Mouse (Mus musculus) cerebellum, postnatal 4 days (tissue): Measurements from ENCODE around the gene Prr14l.
"Not testable (repeated sequence)": the region's sequence is repeated elsewhere in the genome, so short reads cannot be mapped to it uniquely, and the experiment has no call there.

Source experiments
- DNase-seq, 2 experiments: peaks; one replicate each; pipeline ENCODE4 v3.0.0; 2022; ENCODE audit warnings: low spot score in 2 of 2, mixed read lengths in 1 of 2

Gene Prr14l

DNA sequence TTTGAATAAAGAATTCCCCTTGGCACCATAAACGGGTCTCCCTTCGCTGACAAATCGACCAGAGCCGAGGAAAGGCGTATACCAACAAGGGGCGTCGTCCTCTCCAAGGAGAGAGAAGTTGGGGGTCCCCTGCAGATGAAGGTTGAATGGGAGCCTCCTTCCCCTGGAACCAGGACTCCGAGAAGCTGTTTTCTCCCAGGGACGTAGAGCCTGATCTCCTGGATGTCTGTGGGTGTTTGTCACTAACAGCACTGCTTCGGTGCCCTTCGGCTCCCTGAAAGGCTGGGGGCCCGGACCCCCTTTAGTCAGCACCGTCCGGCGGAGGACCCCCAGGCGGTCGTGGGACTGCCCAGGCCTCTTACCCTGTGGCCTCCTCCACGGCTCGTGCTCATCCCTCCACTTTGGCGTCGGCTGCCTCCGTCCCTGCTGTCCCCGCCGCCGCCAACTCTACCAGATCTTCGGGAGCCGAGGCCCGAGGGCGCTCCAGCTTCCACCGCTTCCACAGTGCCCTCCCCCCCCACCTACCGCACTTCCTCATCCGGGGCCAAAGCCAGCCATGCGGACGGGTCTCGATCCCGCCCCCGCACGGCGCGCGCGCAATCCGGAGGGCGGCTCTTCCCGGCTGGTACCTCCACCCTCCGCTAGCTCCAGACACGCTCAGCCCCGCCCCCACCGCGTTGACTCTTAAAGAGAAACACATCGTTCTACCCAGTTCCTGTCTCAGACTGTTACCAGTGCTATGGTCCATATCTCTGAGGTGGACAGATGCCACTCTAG lies at the start of gene Prr14l:
Gene Prr14l, minus strand, starts transcription at position 526 of the 777 bp plus-strand sequence.
- peak; percentile 99 to 100 for DNase-seq

DNA sequence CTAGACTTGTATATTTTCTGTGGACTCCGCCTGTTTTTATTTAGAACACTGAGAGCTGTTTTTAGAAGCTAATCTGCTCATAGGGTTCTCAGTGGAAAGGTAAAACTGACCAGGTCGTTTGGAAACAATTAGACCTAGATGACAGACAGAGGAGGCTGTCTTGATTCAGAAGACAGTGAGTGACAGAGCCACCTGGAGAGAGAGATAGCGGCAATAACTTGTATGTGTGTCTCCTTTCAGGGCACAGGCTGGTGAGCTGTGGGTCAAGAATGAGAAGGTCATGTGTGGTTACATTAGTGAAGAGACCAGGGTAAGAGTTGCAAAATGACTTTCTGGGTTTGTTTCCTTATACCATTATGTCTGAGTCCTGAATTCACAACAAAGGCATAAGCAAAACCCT lies 32.7 kb upstream of the Prr14l start:
- no peak for DNase-seq

DNA sequence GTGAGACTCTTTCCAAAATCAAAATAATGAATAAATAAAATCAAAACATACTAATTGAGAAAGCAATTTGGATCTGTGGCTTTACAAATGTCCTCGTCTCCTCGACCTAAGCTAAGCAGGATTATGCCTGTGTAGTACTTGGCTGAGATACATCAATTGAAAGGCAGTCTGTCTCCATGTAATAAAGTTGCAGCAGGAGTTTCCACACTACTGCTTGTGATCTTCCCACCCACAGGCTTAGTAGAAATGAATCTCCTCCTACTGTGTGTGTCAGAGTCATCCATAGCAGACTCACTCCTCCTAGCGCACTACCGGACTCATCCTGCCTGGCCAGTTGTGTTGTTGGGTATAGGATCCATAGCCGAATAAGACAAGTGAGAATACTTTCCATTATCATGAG lies 18.3 kb upstream of the Prr14l start:
- no peak for DNase-seq

DNA sequence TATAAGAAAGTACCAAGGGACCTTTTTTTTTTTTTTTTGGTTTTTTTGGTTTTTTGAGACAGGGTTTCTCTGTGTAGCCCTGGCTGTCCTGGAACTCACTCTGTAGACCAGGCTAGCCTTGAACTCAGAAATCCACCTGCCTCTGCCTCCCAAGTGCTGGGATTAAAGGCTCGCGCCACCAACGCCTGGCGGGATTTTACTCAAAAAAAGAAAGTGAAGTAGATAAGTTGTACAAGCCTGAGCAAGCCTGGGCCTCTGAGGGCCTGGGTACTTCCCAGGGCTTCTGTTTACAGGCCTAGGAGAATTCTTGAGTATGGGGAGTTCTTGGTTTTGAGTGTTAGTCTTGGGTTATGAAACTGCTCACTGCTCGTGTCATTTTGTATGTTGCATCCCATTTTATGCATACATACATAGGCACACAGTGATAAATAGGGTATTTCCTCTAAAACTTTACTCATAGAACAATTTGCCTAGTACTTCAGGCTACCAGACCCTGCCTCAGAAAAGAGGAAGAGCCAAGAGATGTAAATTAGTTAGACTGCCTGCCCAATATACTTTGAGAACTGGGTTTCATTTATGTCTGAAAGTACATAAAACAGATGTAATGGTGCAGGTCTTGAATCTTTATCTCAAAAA lies 15.5 kb upstream of the Prr14l start:
- DNase-seq = no peak

DNA sequence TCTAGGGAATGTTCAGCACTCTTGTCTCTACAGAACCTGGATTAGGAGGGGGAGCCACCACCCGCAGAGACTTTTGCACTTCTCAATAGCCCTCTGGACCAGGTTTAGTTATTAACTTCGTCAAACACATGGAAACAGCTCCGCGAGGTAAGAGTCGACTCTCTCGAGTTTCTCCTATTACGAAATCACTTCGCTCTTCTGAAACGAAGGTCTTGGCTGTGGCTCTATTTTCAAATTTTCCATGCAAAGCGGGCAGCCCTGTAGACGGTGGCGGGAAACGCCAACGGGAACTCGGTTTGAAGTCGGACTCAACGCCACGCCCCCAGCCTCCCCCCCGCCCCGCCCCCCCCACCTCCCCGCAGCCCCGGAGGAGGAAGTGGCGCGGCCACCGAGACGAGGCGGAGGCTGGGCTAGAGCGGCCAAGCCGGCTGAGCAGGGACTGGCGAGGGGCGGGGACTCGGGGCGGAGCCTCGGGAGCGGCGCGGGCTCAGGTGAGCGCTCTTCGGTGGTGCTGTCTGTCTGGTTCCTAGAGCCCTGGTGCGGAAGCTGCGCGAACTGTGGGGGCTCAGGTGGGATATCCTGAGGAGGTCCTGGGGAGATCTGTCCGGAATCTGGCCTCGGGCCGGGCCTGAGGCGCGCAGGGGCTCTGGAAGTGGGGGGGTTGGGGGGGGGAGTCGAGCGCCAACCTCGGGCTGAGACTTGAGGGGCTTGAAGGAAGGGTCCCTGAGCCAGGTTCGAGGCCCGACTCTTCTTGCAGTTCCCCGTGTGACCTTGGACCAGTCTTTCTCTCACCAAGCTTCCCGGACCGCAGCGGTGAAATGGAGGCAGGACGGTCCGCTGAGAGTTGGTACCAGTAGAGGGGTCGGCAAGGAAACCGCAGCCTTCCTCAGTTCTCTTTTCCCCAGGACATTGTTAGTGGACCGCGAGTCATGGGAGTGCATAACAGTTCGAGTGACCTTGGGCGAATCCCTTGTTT lies 9.5 kb upstream of the Prr14l start, which contains the start of gene Depdc5:
Gene Depdc5, plus strand, starts transcription at position 449 of the 976 bp plus-strand sequence.
- peak; percentile 65 to 86 for DNase-seq

DNA sequence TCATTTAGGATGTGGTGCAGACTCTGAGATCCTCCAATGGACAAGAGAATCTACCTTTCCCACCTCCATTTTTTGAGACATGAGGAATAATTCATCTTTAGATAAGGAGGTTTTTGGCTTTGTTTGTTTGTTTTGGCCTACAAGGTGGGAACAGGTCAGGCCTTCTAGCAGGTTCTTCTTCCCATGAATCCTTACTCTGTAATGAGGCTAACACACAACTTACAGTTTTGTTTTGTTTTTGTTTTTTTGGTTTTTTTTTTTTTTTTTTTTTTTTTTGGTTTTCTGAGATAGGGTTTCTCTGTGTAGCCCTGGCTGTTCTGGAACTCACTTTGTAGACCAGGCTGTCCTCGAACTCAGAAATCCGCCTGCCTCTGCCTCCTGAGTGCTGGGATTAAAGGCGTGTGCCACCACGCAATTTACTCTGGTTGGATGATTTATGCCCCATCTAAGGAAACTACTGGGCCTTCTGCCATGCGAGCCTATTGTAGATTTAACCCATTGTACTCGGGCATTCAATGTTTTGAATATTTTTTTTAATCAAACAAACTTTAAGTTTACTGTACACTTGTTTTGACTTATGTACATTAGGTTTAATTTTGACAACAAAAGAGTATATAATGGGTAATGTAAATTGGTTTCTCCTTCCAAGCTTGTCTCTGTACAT lies 8.5 kb upstream of the Prr14l start:
- DNase-seq = no peak

DNA sequence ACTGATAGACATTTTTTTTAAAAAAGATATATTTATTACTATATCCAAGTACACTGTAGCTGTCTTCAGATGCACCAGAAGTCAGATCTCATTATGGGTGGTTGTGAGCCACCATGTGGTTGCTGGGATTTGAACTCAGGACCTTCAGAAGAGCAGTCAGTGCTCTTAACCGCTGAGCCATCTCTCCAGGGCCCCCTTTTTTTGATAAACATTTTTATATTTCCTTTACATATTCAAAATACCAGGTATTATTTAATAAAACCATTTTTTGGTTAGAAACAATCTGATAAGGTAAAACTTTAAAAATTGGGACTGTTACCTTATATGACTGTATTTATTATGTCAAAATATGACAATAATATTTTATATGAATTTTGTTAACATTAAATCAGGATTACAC lies 7.0 kb upstream of the Prr14l start:
- no peak for DNase-seq

DNA sequence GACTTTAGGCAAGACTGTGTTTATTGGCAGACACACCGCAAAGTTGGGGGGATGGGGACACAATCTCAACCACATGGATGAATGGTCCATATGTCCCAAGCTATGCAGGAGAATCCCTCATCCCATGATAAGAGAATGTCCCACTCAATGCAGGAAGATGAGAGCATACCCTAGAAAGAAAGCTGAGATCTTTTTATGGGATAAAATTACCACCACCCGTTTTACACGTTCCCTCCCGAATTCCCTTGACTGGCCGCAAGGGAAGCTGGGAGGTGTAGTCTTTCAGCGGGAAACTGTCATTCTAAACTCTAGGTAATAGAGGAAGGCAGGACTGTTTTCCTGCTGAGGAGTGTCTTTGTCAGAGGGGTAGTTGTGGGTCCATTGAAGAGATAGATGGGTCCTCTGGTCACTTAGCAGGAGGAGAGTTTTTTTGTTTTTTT lies 3.7 kb upstream of the Prr14l start:
- DNase-seq = peak in 1 of 2 experiments; percentile 13

DNA sequence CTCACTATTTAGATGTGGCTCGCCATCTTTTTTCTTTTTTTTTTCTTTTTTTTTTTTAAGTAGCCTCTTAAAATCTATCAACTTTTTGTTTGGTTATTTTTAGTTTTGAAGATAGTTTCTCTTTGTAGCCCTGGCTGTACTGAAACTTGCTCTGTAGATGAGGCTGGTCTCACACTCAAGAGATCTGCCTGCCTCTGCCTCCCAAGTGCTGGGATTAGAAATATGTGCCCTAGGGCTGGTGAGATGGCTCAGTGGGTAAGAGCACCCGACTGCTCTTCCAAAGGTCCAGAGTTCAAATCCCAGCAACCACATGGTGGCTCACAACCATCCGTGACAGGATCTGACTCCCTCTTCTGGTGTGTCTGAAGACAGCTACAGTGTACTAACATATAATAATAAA lies 1.2 kb upstream of the Prr14l start:
- not testable (repeated sequence) for DNase-seq

DNA sequence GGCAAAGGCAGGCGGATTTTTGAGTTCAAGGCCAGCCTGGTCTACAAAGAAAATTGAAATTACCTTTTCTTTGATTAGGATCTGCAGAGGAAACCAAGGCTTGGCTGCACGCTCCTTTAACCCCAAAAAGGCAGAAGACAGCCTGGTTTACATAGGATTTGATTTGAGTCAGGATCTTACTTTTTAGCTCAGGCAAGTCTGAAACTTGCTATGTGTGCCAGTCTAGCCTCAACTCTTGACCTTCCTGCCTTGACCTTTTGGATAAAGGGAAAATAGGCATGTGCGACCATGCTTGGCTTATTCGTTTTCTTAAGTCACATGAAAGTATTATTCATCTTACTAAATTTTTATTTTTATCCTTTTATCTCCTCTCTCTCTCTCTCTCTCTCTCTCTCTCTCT lies 762 bp upstream of the Prr14l start:
- DNase-seq = no peak

DNA sequence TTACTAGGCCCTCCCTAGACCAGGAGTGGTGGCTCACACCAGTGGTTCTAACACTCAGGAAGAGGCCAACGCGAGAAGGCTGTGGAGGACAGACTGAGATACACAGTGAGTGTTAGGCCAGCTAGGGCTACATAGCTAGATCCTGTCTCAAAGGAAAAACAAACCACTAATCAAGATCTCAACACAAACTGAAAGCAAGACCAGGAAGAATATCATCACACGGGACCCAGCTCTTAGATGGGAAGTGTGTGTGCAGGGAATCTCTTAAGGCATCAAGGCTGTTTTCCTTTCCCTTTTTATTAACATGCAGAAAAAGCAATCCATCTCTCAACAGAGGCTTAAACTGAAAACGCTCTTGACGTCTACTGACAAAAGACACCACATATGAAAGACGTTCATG lies 2.0 kb downstream of the Prr14l start:
- DNase-seq = no peak

DNA sequence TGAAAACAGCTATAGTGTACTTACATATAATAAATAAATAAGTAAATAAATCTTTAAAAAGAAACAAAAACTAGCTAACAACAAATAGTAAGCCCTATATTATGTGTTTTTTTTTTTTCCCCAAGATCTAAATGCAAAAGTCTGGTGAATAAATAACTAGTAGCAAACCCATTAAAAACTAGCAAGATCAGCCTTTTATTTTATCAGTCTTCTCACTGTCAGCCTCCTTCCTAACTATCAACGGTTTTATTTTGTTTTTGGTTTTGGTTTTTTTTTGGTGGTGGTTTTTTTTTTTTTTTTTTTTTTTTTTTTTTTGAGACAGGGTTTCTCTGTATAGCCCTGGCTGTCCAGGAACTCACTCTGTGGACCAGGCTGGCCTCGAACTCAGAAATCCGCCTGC lies 4.5 kb downstream of the Prr14l start:
- not testable (repeated sequence) for DNase-seq

DNA sequence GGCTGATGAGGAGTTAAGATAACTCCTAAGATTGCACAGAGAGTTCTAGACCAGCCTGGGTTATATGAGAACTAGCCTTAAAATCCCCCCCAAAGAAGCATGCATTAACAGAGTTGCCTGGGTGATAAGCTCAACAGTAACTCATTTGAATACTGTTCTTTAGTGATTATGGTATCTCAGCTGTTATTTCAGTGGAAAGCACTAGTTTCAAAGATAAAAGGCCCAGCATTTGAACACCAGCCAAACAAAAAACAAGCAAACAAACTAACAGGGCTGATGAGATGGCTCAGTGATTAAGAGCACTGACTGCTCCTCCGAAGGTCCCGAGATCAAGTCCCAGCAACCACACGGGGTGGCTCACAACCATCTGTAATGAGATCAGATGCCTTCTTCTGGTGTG lies 4.9 kb downstream of the Prr14l start:
- DNase-seq = no peak

DNA sequence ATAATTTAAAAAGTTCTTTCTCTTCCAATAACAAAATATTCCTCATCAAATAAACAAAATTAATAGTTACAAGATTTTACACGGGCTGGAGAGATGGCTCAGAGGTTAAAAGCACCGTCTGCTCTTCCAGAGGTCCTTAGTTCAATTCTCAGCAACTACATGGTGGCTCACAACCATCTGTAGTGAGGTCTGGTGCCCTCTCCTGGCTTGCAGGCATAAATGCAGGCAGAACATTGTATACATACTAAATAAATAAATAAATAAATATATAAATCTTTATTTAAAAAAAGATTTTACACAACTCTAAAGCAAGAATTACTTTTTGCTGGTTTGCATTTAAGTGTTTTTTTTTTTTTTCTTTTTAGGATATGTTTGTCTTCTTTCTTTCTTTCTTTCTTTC lies 14.0 kb downstream of the Prr14l start:
- DNase-seq = no peak

DNA sequence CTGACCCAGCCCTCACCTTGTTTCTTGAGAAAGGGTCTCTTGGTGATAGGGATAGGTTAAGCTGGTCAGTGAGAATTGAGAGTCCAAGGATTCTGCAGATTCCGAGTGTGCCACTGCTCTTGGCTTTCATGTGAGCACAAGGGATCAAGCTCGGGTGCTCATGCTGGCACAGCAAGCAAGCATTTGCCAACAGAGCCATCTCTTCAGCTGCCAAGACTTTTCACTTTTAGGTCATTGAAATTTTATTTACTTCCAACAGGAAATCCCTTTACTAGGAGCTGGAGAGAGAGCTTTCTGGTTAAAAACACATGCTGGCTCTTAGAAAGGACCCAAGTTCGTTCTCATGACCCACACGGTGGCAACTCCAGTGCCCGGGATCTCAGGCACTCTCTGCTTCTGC lies 17.1 kb downstream of the Prr14l start:
- no peak for DNase-seq

DNA sequence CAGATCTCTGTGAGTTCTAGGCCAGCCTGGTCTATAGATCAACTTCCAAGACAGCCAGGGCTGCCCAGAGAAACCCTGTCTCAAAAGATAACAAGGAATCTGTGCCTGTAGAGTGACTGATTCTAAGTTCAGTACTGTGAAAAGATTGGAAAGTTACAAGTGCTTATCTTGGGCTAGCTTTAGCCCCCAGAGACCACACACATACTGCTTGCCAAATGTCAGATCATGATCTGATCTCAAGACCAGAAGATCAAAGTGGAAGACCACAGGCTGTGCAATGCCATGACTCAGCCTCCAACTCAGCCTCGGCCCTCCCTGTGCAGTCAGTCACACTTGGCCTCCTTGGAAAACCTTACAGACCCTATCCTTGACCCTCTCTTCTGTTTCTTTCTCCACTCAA lies 19.6 kb downstream of the Prr14l start:
- DNase-seq = no peak

DNA sequence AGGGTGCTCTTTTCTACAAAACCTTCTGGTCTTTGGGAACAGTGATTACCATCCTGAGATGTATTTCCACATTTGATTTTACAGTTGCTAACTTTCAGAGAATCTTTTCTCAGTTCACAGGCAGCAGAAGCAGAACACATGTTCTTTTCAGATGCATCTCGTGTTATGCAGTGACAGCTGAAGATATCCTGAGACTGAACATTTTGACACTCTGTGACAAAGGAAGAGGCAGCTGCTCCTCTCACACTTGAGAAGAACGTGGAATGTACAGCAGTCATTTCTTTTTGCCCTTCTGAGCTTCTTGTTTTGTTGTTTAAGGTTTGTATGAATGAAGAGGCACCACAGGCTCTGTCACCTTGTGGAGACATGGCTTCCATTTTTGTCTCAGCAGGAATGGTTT lies 24.0 kb downstream of the Prr14l start:
- DNase-seq = no peak

DNA sequence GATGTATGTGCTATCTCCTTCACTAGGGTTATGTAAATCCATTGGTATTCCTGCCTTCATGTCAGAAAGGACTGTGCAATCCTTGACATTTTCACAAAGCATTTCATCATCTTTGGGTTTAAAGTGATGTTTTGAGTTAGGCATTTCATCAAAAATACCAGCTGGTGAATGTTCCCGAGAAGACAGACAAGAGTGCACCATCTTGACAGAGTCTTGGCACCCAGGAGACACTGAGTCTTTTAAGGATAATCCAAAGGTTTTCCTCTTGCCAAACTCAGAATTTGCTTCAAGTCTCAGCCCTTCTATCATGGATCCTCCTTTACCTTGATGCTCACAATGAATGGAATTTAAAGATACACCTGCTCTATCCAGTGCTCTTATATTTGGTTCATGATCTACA lies 25.3 kb downstream of the Prr14l start:
- not testable (repeated sequence) for DNase-seq

DNA sequence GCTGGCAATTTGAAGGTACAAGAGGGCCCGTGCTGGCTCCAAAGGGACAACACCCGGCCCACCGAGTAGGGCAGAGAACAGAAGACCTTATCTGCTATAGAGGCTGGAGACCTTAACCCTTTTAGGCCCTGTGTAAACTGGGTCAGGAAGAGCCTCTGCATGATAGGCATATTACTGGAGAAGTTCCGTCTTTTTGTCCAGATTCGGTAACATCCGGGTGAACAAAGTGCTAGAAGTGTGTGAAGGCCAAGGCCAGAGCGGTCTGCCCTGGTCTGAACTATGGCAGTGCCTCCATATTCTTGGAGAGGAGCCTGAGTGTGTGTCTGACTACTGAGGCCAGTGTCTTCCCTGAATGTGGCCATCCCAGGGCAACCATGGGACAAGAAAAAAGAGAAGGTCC lies 27.0 kb downstream of the Prr14l start, which contains the start of gene Gm20671:
Gene Gm20671, minus strand, starts transcription at position 101 of the 400 bp plus-strand sequence.
- DNase-seq = no peak

DNA sequence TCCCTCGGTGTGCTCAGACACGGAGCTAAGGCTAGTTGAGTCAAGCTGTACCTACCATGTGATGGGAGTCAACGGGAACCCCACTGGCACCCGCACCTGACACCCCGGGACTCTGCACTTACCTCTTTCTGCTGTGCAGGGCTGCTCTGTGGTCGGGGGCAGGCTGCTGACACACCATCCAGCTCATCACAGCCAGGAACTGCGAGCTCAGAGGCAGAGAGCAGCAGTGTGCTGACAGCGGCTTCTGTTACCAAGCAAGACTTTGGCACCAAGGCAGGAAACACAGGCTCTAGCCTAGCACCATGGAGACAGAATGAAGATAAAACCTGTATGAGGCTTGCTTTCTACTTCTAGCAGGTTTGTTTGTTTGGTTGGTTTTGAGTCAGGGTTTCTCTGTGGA lies 33.6 kb downstream of the Prr14l start:
- no peak for DNase-seq

DNA sequence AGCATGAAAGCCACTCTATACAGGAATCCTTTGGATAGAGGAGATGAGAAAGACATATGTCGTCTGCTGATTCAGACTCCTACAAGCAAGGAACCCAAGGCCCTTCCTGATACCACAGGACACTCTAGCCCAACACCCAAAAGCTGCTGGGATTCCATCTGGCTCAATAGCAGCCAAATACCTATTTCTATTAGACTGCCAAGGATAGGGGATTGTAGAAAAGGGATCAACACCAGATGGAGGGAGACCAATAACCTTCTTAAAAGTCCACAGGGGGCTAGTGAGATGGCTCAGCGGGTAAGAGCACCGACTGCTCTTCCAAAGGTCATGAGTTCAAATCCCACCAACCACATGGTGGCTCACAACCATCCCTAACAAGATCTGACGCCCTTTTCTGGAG lies 38.7 kb downstream of the Prr14l start:
- DNase-seq = no peak
